Mouse (Mus musculus): ENCODE measurements around the gene Sgk1.

GRCm38 (mm10) chr10:21943145-21943700, 61.2 kb downstream of the Sgk1 start:
- TF ChIP-seq POLR2A (IDR thresholded peaks at IDR 0.05; ENCODE audit: borderline replicate concordance, insufficient read depth, low read length) (no peak), CTCF (IDR thresholded peaks at IDR 0.05; ENCODE audit: borderline replicate concordance, insufficient read depth, low read depth, low read length) (no peak)
